Mouse (Mus musculus) liver, embryonic 14.5 days (tissue): Measurements from ENCODE around the gene Slc9b2.

Experiments
- CTCF ChIP-seq: IDR thresholded peaks from 2 replicates; pipeline ENCODE4 v1.5.1; 2016; ENCODE audit warnings: antibody characterized with exemption, low read depth, control low read depth
- EP300 ChIP-seq: IDR thresholded peaks from 2 replicates; pipeline ENCODE4 v1.6.1; 2016; ENCODE audit warnings: antibody characterized with exemption, low read depth

- TF ChIP-seq CTCF (no peak), EP300 (no peak)
These were observed 2.9 kb upstream of the Slc9b2 start for GRCm38 (mm10) chr3:135304566-135304965.
